Mouse (Mus musculus) brain, embryonic 14.5 days (tissue): Measurements from ENCODE around the gene Igsf8.

Experiments
- CTCF ChIP-seq: fragments of 200-500 bp; IDR thresholded peaks from 2 replicates; pipeline ENCODE4 v1.5.1; 2012; ENCODE audit warnings: inconsistent platforms, mild to moderate bottlenecking, moderate library complexity, borderline replicate concordance; ENCODE audit not compliant: insufficient read depth, insufficient read length; ENCODE audit errors: extremely low read depth
- POLR2A ChIP-seq: fragments of 200-500 bp; IDR thresholded peaks from 2 replicates; pipeline ENCODE4 v1.6.1; 2012; ENCODE audit warnings: mild to moderate bottlenecking, inconsistent platforms, borderline replicate concordance; ENCODE audit not compliant: poor library complexity, insufficient read depth, insufficient read length, severe bottlenecking; ENCODE audit errors: extremely low read depth

DNA sequence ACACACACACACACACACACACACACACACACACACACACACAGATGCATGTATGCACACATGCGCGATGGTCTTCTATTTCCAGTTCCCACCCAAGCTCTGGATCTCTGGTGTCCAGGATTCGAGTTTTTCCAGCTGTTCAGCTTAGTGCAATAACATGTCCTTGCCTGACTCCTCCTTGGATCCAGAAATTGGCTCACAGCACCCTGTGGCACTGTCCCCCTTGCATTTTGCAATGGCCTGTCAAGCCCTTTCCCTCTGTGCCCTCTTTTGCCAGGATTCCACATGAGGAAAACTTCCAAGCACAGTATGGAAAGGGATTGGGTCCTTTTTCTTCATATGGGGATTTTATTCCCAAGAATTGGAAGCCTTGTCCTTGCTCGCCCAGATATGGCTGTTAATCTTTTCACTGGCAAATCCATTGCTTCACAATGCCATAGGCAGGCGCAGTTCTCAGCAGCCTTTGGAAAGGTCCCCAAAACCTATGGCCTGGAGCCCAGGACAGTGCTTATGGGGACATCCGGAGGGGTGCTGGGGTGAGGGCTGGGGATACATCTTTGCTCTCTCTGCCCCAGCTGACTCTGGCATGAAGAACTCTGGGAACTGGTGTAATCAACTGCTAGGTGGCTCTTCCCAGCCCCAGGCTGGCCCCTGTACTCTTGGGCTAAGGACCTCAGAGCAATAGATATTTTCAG lies 35.5 kb downstream of the Igsf8 start:
- TF ChIP-seq CTCF (no peak), POLR2A (no peak)
